Mouse (Mus musculus): ENCODE results near the gene Teddm2. TPM values are rescaled to one million over a fixed set of nuclear protein-coding genes. Genes with fewer than 3 reads are reported as not detected.
A peak's percentile ranks its signal among the peaks of the same experiment; 100 is the strongest.

Teddm2 gene
- total RNA-seq (2021) = under 1 TPM; 0.60 to 0.77 TPM
- long read RNA-seq, experiment 1 = 0 reads
- long read RNA-seq, experiment 2 = 0 reads

- DNase-seq = peak; percentile 98 to 99
Measured at GRCm38 (mm10) chr1:153899731-153900380, at the start of gene Teddm2, which contains the start of gene Glul. Gene Teddm2 (minus strand): TSS chr1:153900228. Gene Glul (plus strand): TSS chr1:153899944.

- DNase-seq = no peak
Measured at GRCm38 (mm10) chr1:153947837-153948236, 47.8 kb upstream of the Teddm2 start.

DNA sequence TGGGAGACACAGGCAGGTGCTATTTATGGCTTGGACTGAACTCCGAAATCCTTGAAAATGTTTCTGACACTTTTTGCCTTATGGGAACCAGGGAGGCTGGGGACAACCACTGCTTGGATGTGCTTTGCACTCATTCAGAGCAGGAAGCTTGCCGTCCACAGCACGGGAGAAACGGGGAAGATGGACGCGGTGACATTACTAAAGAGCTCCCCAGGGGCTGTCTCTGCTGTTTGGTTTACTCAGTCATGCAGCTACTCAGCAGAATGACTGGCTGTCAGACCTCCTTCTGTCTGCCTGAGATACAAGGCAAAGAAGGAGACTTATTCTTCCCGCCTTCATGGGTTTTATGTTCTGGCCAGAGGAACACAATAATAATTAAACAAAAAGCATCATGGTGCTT lies 46.9 kb upstream of the Teddm2 start:
- no peak for DNase-seq

- peak; percentile 65 to 69 for DNase-seq
Measured at GRCm38 (mm10) chr1:153945181-153945580, 45.2 kb upstream of the Teddm2 start.

DNA sequence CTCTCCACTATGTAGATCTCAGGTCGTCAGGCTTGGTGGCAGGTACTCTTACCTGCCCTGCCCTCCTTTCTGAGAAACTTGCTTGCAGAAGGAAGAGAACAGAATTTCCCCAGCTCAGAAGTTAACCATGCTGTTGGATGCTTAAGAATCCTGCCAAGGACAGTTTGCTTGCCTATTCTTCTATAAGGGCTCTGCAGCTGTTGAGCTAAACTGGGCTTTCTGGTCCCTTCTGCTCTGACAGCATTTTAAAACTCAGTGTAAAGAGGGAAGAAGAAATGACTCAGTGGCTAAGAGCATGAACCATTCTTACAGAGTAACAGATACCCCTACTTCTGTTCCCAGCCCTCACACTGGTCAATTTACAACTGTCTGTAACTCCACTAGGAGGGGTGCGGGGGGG lies 41.0 kb upstream of the Teddm2 start:
- no peak for DNase-seq

DNA sequence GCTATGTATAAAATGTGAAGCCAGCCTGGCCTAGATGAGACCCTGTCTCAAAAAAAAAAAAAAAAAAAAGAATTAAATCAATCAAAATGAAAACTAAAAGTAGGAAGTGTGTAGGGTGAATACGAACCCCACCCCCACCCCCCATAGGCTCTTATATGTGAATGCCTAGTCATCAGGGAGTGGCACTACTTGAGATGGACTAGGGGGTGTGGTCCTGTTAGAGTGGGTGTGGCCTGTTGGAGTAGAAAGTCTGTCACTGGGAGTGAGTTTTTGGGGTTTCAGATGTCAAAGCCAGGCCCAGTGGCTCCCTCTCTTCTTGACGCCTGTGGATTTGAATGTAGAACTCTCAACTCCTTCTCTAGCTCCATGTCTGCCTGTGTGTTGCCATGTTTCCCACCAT lies 37.0 kb upstream of the Teddm2 start:
- DNase-seq = no peak

- no peak for DNase-seq
Measured at GRCm38 (mm10) chr1:153935844-153936380, 35.9 kb upstream of the Teddm2 start.

DNA sequence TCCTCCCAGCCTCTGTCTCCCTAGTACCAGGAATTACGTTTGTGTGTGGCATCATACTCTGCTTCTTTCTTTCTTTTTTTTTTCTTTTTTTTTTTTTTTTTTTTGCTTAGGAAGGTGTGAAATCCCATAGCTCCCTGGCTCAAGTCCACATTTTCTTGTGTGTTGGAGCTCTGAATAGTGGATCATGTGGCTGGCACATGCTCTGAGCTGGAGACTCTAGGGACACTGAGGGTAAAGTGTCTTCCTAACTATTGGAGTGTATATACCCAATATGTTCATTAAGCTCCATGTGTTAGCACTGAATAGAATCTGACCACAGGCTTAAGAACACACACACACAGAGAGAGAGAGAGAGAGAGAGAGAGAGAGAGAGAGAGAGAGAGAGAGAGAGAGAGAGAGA lies 33.7 kb upstream of the Teddm2 start:
- no peak for DNase-seq

DNA sequence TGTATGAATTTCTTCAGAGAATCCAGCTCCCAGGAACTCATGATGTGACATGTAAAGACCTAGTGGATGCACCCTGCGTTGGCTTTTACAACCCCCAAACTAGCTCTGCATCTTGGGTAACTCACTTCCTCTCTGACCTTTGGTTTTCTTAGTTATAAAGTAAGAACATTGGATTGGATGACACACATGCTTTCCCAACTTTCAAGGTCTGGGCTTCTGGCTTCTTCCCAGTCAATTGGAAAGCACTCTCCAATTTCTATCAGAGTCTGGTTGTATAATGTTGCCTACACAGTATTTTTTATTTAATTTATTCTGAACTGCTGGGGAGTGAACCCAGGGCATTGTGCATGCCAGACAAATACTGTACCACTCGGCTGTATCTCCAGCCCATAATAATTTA lies 30.4 kb upstream of the Teddm2 start:
- no peak for DNase-seq

GRCm38 (mm10) chr1:153924395-153925385 lies 24.7 kb upstream of the Teddm2 start:
- DNase-seq = no peak

GRCm38 (mm10) chr1:153922571-153923021 lies 22.6 kb upstream of the Teddm2 start:
- peak; percentile 76 to 89 for DNase-seq

- no peak for DNase-seq
Measured at GRCm38 (mm10) chr1:153921642-153922041, 21.6 kb upstream of the Teddm2 start.

DNA sequence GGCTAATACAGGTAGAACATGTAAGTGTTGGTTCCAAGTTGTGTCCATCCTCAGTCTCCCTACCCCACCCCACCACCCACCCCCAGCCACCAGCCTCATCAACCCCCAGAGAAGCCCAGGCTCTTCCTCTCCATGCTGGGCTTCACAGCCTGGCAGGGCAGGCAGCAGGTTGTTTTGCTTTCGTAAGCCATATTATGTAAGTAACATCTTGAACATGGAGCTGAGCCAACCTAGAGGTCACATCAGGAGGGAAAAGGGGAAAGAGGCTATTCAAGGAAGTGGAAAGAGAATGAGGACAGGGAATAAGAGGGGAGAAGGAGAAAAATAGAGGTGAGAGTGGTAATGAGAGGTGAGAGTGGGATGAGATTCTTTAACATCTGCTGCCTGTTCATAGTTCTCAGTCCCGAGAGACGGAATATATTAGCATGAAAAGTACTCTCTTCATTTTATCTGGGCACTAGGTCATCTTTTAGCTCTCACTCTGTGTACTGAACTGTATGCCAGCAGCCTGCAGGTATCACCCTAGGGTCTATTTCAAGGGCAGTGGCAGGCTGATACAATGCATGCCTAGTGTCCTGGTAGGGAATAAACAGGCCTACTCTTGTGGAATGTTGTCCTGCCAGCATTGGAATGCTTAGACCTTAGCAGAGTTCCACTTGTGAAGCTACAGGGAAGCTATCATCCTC lies 18.6 kb upstream of the Teddm2 start:
- peak; percentile 65 to 67 for DNase-seq

DNA sequence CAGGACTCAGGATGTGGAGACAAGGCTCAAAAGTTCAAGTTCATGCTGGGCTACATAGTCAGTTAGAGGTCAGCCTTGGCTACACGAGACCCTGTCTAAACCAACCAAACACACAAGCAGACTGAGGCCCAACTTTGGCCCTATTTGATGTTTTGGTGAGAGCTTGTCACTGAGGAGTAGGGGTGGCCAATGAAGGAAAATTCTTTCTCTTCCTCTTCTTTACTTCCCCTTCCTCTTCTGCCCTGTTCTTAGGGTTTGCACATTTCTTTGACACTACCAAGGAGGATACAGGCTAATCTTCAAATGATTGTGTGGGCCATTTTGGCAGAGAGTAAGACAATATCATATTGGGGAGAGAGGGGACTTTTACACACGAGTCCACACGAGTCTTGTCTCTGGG lies 13.8 kb upstream of the Teddm2 start:
- DNase-seq = no peak

DNA sequence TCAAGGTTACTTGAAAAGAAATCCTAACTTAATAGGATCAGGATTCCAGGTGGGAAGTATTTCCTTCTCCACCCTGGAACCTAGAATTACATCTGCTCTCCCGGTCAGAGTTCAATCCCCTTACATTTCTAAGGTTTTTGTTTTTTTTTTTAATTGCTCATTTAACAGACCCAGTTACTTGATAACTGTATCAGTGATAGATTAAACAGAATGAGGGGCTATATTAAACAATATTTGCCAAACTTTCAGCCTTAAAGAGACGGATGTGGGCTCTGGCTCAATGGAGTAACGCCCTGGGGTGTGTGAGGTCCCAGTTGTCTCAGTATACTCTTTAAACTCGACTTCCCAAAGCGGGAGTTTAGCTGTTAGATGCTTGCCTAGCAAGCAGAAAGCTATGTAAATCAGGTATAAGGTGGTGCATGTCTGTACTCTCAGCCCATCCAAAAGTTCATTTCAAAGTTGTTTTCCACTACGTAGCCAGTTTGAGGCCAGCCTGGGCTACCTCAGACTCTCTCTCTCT lies 11.3 kb upstream of the Teddm2 start:
- DNase-seq = no peak

DNA sequence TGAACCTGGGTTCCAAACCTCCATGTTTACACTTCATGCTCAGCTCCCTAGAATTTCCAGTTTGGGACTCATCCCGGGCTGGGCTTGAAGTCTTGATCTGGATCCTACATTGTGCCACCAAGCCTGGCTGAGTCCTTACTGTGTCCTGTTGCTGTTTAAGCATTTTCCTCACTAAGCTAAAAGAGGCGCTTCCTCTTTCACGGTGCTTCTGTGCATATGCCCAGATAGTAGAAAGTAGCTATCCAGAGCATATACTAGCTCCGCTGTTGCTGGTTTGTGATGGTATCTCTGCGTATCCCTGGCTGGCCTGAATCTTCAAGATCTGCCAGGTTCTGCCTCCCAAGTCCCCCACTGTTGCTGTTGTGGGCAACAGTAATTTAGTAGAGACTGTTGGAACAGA lies 10.4 kb upstream of the Teddm2 start:
- DNase-seq = no peak

- DNase-seq = no peak
Measured at GRCm38 (mm10) chr1:153909963-153910291, 9.9 kb upstream of the Teddm2 start.

- no peak for DNase-seq
Measured at GRCm38 (mm10) chr1:153909213-153909962, 9.4 kb upstream of the Teddm2 start.

GRCm38 (mm10) chr1:153908741-153909140 lies 8.7 kb upstream of the Teddm2 start:
- DNase-seq = no peak

- DNase-seq = no peak
Measured at GRCm38 (mm10) chr1:153908208-153908607, 8.2 kb upstream of the Teddm2 start.

DNA sequence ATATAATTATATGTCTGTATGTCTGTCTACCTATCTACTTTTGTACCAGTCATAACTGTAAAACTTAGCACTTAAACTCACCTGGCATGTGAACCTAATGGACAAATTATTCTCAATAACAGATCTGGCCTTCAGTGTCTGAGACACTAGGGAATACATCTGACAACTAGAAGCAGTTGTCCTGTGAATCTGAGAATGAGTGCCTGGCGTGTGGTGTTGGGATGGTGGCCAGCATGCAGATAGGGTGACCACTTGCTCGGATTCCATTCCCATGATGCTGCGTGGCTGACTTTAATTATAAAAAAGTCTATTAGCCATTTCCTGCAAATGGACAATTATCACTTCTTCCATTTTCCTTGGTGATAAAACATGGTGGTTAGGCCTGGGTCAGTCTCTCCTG lies 5.9 kb upstream of the Teddm2 start:
- DNase-seq = no peak
